In the genomic region with DNA sequence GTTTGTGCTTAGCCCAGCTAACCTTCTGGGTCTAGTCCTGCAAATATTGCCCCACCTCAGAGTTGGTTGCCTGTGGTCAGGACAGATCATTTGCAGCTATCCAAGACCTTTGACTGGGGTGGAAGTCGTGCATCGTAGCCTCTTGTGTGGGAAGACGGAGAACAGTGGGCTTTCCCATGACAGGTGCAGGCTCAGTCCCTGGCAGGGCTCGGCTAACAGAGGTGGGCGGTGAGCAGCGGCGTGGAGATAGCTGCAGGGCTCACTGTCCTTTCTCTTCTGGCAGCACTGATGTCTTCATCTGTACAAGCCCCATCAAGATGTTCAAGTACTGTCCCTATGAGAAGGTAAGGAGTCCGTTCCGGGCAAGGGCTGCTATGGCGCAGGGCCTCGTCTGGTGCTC, we compare ENCODE assay signal across 27 mouse cellular contexts. TPM values are rescaled to one million over a fixed set of nuclear protein-coding genes. Genes with fewer than 3 reads are reported as not detected.
DNase-seq lines count a peak whose midpoint lies in the region; ATAC-seq lines count a peak whose summit lies in the region.
"Had no signal": no experiment of that assay in that cellular context is flagged by ENCODE, and none has a peak within 500 bp of the region (broad histone marks: within the 10 kb centered on the region; RNA-seq: fewer than 3 reads in every experiment).

No protein-coding gene starts in this region.

- WGBS in neural tube, embryonic 13.5 days: 87% methylated on average over 11 of the region's 11 CpGs
- WGBS in forebrain, embryonic 12.5 days: 91% methylated on average over 11 of the region's 11 CpGs

- H3K9ac ChIP-seq in neural tube, embryonic 13.5 days: no peak overlapping the region; the same call in 1 of the 2 replicates
- no peak overlapping the region for H3K9ac ChIP-seq in forebrain, embryonic 12.5 days
- H3K9ac ChIP-seq: forebrain, embryonic 15.5 days; heart, embryonic 15.5 days; hindbrain, embryonic 12.5 days; kidney, embryonic 15.5 days; limb, embryonic 13.5 days; lung, embryonic 15.5 days; stomach, embryonic 15.5 days had no signal

- peaks cover 22% of the 10 kb centered on the region for H3K36me3 ChIP-seq in neural tube, embryonic 13.5 days
- H3K36me3 ChIP-seq in forebrain, embryonic 12.5 days (replicated peaks): no peaks in the 10 kb centered on the region; the same call in 1 of the 2 replicates
- H3K36me3 ChIP-seq: stomach, embryonic 15.5 days had no signal

- no peak overlapping the region; the same call in 1 of the 2 replicates for H3K27ac ChIP-seq in neural tube, embryonic 13.5 days (replicated peaks)
- no peak overlapping the region for H3K27ac ChIP-seq in forebrain, embryonic 12.5 days
- H3K27ac ChIP-seq: forebrain, embryonic 15.5 days; heart, embryonic 10.5 days; heart, embryonic 15.5 days; hindbrain, embryonic 12.5 days; kidney, embryonic 15.5 days; limb, embryonic 13.5 days; lung, embryonic 15.5 days; stomach, embryonic 15.5 days had no signal

- ATAC-seq in neural tube, embryonic 13.5 days (ENCODE audit: low read depth): no peak
- 0 out of 2 replicates have a peak, but pooled peaks have one; percentile 15 for ATAC-seq in megakaryocyte-erythroid progenitor cell, adult 5-6 weeks (replicated peaks; ENCODE audit: low FRiP score, low TSS enrichment, poor library complexity, severe bottlenecking)
- no peak for ATAC-seq in forebrain, embryonic 12.5 days (ENCODE audit: low FRiP score)
- ATAC-seq: forebrain, embryonic 15.5 days; inflammation-experienced regulatory T-cells, adult 6 months; Patski had no signal

- no peak overlapping the region for H3K4me3 ChIP-seq in neural tube, embryonic 13.5 days
- no peak overlapping the region for H3K4me3 ChIP-seq in forebrain, embryonic 12.5 days (replicated peaks)
- H3K4me3 ChIP-seq: forebrain, embryonic 15.5 days; heart, embryonic 10.5 days; heart, embryonic 15.5 days; hindbrain, embryonic 12.5 days; kidney, embryonic 15.5 days; limb, embryonic 13.5 days; lung, embryonic 15.5 days; stomach, embryonic 15.5 days had no signal

- intact Hi-C loops in left cerebral cortex, postnatal 36 days (cut with DNase I): no loop called here
- intact Hi-C loops in left cerebral cortex, postnatal 10 days (cut with DNase I): no loop called here

- peak overlapping the region; percentile 2; the same call in 1 of the 2 replicates for H3K4me2 ChIP-seq in neural tube, embryonic 13.5 days
- no peak overlapping the region for H3K4me2 ChIP-seq in forebrain, embryonic 12.5 days
- H3K4me2 ChIP-seq: forebrain, embryonic 15.5 days; heart, embryonic 15.5 days; hindbrain, embryonic 12.5 days; kidney, embryonic 15.5 days; limb, embryonic 13.5 days; liver, embryonic 11.5 days; lung, embryonic 15.5 days; stomach, embryonic 15.5 days had no signal

- DNase-seq in frontal cortex, postnatal 36 days (ENCODE audit: low spot score in 2 of 2): peak; percentile 12 to 21
- no peak for DNase-seq in frontal cortex, postnatal 10 days (ENCODE audit: low spot score in 2 of 2)
- DNase-seq in left cerebral cortex, postnatal 36 days (ENCODE audit: low spot score in 2 of 2): peak; percentile 19 to 28
- DNase-seq in left cerebral cortex, postnatal 10 days (ENCODE audit: extremely low spot score in 1 of 2, low spot score in 2 of 2): no peak
- DNase-seq in neural tube, embryonic 10.5 days (ENCODE audit: extremely low spot score, low spot score): no peak
- DNase-seq: adrenal gland, postnatal 10 days; cerebellum, adult 11 months; cerebellum, adult 9-10 months; cerebellum, postnatal 36 days; gastrocnemius, postnatal 25 days; kidney, adult 11 months; kidney, postnatal 36 days; layer of hippocampus, postnatal 36 days had no signal

- no peaks in the 10 kb centered on the region for H3K9me3 ChIP-seq in neural tube, embryonic 13.5 days
- no peaks in the 10 kb centered on the region for H3K9me3 ChIP-seq in forebrain, embryonic 12.5 days
- H3K9me3 ChIP-seq: forebrain, embryonic 15.5 days; heart, embryonic 10.5 days; heart, embryonic 15.5 days; hindbrain, embryonic 12.5 days; kidney, embryonic 15.5 days; limb, embryonic 13.5 days; lung, embryonic 15.5 days; stomach, embryonic 15.5 days had no signal

- no peaks in the 10 kb centered on the region; the same call in 1 of the 2 replicates for H3K4me1 ChIP-seq in neural tube, embryonic 13.5 days (replicated peaks)
- H3K4me1 ChIP-seq in forebrain, embryonic 12.5 days: no peaks in the 10 kb centered on the region
- H3K4me1 ChIP-seq: forebrain, embryonic 15.5 days; heart, embryonic 10.5 days; heart, embryonic 15.5 days; hindbrain, embryonic 12.5 days; limb, embryonic 13.5 days; lung, embryonic 15.5 days; stomach, embryonic 15.5 days had no signal

- no peaks in the 10 kb centered on the region for H3K27me3 ChIP-seq in neural tube, embryonic 13.5 days
- H3K27me3 ChIP-seq in forebrain, embryonic 12.5 days: no peaks in the 10 kb centered on the region
- H3K27me3 ChIP-seq: forebrain, embryonic 15.5 days; heart, embryonic 15.5 days; hindbrain, embryonic 12.5 days; kidney, embryonic 15.5 days; limb, embryonic 13.5 days; lung, embryonic 15.5 days; Patski; stomach, embryonic 15.5 days had no signal

RNA-seq across cellular contexts. Expression of a gene that starts 20.8 kb away (rescaled TPM):
- 10 to 100 TPM; 64.3 to 70.6 TPM for total RNA-seq in left cerebral cortex, postnatal 36 days (2021)
- total RNA-seq in left cerebral cortex, postnatal 10 days (2021): 10 to 100 TPM; 76.4 to 81.7 TPM
- 219 and 243 TPM in 2 replicates for polyA plus RNA-seq in neural tube, embryonic 13.5 days (2015; fragmentation: Nextera tagmentation; extraction: Ambion mirVana)
- 171 and 212 TPM in 2 replicates for total RNA-seq in megakaryocyte-erythroid progenitor cell, adult 5-6 weeks (2014; fragmentation: Nextera tagmentation)
- 224 and 228 TPM in 2 replicates for total RNA-seq in megakaryocyte-erythroid progenitor cell, adult 5-6 weeks (2017)
- polyA plus RNA-seq in forebrain, embryonic 12.5 days (2016; fragmentation: Nextera tagmentation; extraction: Ambion mirVana): 221 and 226 TPM in 2 replicates

RNA-seq across cellular contexts. Expression of a gene that starts 21.2 kb away (rescaled TPM):
- total RNA-seq in left cerebral cortex, postnatal 36 days (2021): 10 to 100 TPM; 53.6 to 59.0 TPM
- 10 to 100 TPM; 51.8 to 54.3 TPM for total RNA-seq in left cerebral cortex, postnatal 10 days (2021)
- polyA plus RNA-seq in neural tube, embryonic 13.5 days (2015; fragmentation: Nextera tagmentation; extraction: Ambion mirVana): 63.8 and 70.7 TPM in 2 replicates
- total RNA-seq in megakaryocyte-erythroid progenitor cell, adult 5-6 weeks (2014; fragmentation: Nextera tagmentation): 19.6 and 21.9 TPM in 2 replicates
- 16.6 and 26.9 TPM in 2 replicates for total RNA-seq in megakaryocyte-erythroid progenitor cell, adult 5-6 weeks (2017)
- 41.5 and 41.9 TPM in 2 replicates for polyA plus RNA-seq in forebrain, embryonic 12.5 days (2016; fragmentation: Nextera tagmentation; extraction: Ambion mirVana)

RNA-seq across cellular contexts. Expression of a gene that starts 50.7 kb away (rescaled TPM):
- 10 to 100 TPM; 48.6 to 48.9 TPM for total RNA-seq in left cerebral cortex, postnatal 36 days (2021)
- 10 to 100 TPM; 34.5 to 35.6 TPM for total RNA-seq in left cerebral cortex, postnatal 10 days (2021)
- 35.0 and 35.9 TPM in 2 replicates for polyA plus RNA-seq in neural tube, embryonic 13.5 days (2015; fragmentation: Nextera tagmentation; extraction: Ambion mirVana)
- 25.4 and 31.1 TPM in 2 replicates for total RNA-seq in megakaryocyte-erythroid progenitor cell, adult 5-6 weeks (2014; fragmentation: Nextera tagmentation)
- total RNA-seq in megakaryocyte-erythroid progenitor cell, adult 5-6 weeks (2017): 17.0 and 21.1 TPM in 2 replicates
- polyA plus RNA-seq in forebrain, embryonic 12.5 days (2016; fragmentation: Nextera tagmentation; extraction: Ambion mirVana): 33.3 and 36.1 TPM in 2 replicates

Comparison
In these comparisons a context has a peak if more than half of its experiments do, and no peak if none do; other contexts are left out.
1. DNase-seq: peak in frontal cortex, postnatal 36 days (2 of 2) and left cerebral cortex, postnatal 36 days (2 of 2); none in frontal cortex, postnatal 10 days (0 of 2), left cerebral cortex, postnatal 10 days (0 of 2) and neural tube, embryonic 10.5 days (single experiment).